Mouse (Mus musculus): ENCODE data around the gene Cldn14.

GRCm38 (mm10) chr16:93977587-93977986 lies 31.1 kb downstream of the Cldn14 start:
- TF ChIP-seq CTCF (IDR thresholded peaks at IDR 0.05; ENCODE audit: extremely low read depth, insufficient read length, insufficient replicate concordance, low read depth, low read length) (no peak), POLR2A (IDR thresholded peaks at IDR 0.05; ENCODE audit: low read depth, low read length) (no peak)

Data from small intestine, adult 2 months (tissue).